Mouse (Mus musculus) lung, postnatal 0 days (tissue): ENCODE measurements around the gene 2410141K09Rik.
"Not testable (repeated sequence)": the region's sequence is repeated elsewhere in the genome, so short reads cannot be mapped to it uniquely, and the experiment has no call there.

Experiments used
- CTCF ChIP-seq: IDR thresholded peaks from 2 replicates; pipeline ENCODE4 v1.5.1; 2016; ENCODE audit warnings: antibody characterized with exemption, mild to moderate bottlenecking
- EP300 ChIP-seq: IDR thresholded peaks from 2 replicates; pipeline ENCODE4 v1.6.1; 2016; ENCODE audit warnings: antibody characterized with exemption, mild to moderate bottlenecking, control low read depth

DNA sequence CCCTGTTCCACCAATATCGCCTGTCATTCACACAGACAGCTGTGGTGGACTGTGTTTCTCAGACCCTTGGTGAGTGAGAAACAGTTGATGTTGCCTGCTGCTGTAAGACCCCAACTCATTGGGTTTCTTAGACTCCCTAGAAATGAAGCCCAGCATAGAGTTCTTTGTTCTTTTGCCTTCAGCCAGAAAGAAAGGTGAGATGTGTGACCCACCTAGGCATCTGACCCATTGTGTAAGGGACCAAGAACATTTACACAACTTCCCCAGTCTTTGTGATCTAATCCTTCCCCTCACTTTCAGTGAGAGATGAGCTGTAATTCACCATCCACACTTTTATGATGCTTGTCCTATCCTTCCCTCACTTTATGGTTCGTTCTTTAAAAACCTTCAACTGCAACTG, 26.0 kb downstream of the 2410141K09Rik start:
- TF ChIP-seq CTCF, EP300: not testable (repeated sequence)
